Mouse (Mus musculus) lung, adult 2 months (tissue): ENCODE results near the gene Hspb7.

Experiments
- CTCF ChIP-seq: fragments of 200-500 bp; IDR thresholded peaks from 2 replicates; pipeline ENCODE4 v1.5.1; 2011; ENCODE audit warnings: mild to moderate bottlenecking, low read length, control low read depth; ENCODE audit not compliant: insufficient read depth
- POLR2A ChIP-seq: fragments of 200-500 bp; IDR thresholded peaks from 2 replicates; pipeline ENCODE4 v1.6.1; 2011; ENCODE audit warnings: low read depth, mild to moderate bottlenecking, control low read depth, low read length, borderline replicate concordance; ENCODE audit errors: extremely low read depth

GRCm38 (mm10) chr4:141430997-141431396 is 10.4 kb downstream of the Hspb7 start:
- peak; percentile 92 for TF ChIP-seq CTCF
- no peak for TF ChIP-seq POLR2A
